Mouse (Mus musculus) spleen, postnatal 14 days (tissue): Measurements from ENCODE around the gene Celf2.
"Not testable (repeated sequence)": the region's sequence is repeated elsewhere in the genome, so short reads cannot be mapped to it uniquely, and the experiment has no call there.

Experiments used
- DNase-seq, 2 experiments: peaks; one replicate each; pipeline ENCODE4 v3.0.0; 2021 to 2022; ENCODE audit warnings: low spot score in 2 of 2

Celf2 gene

GRCm38 (mm10) chr2:7262668-7263067, 246.7 kb downstream of the Celf2 start:
- DNase-seq, result not testable (repeated sequence)

GRCm38 (mm10) chr2:7260186-7260585, 249.2 kb downstream of the Celf2 start:
- DNase-seq, result no peak

- no peak for DNase-seq
Measured at GRCm38 (mm10) chr2:7259616-7260015, 249.7 kb downstream of the Celf2 start.

- DNase-seq, result no peak
Measured at GRCm38 (mm10) chr2:7256023-7256422, 253.3 kb downstream of the Celf2 start.

- DNase-seq, result no peak
Measured at GRCm38 (mm10) chr2:7255386-7255785, 254.0 kb downstream of the Celf2 start.

- DNase-seq, result no peak
Measured at GRCm38 (mm10) chr2:7250314-7250713, 259.0 kb downstream of the Celf2 start.

- DNase-seq, result no peak
Measured at GRCm38 (mm10) chr2:7249002-7249401, 260.4 kb downstream of the Celf2 start.

- no peak for DNase-seq
Measured at GRCm38 (mm10) chr2:7245958-7246774, 263.2 kb downstream of the Celf2 start.

GRCm38 (mm10) chr2:7242139-7242538, 267.2 kb downstream of the Celf2 start:
- no peak for DNase-seq

- no peak for DNase-seq
Measured at GRCm38 (mm10) chr2:7241523-7241941, 267.8 kb downstream of the Celf2 start.

- DNase-seq, result no peak
Measured at GRCm38 (mm10) chr2:7237283-7237682, 272.1 kb downstream of the Celf2 start.

GRCm38 (mm10) chr2:7236452-7236851, 272.9 kb downstream of the Celf2 start:
- DNase-seq, result no peak

GRCm38 (mm10) chr2:7235059-7235741, 274.2 kb downstream of the Celf2 start:
- no peak for DNase-seq

GRCm38 (mm10) chr2:7234587-7234986, 274.8 kb downstream of the Celf2 start:
- no peak for DNase-seq

GRCm38 (mm10) chr2:7233411-7233810, 276.0 kb downstream of the Celf2 start:
- no peak for DNase-seq

- no peak for DNase-seq
Measured at GRCm38 (mm10) chr2:7226785-7227184, 282.6 kb downstream of the Celf2 start.

GRCm38 (mm10) chr2:7224346-7225071, 284.9 kb downstream of the Celf2 start:
- DNase-seq, result no peak

GRCm38 (mm10) chr2:7223538-7223937, 285.8 kb downstream of the Celf2 start:
- no peak for DNase-seq

- no peak for DNase-seq
Measured at GRCm38 (mm10) chr2:7222886-7223285, 286.5 kb downstream of the Celf2 start.

- no peak for DNase-seq
Measured at GRCm38 (mm10) chr2:7221856-7222255, 287.5 kb downstream of the Celf2 start.

- no peak for DNase-seq
Measured at GRCm38 (mm10) chr2:7218101-7218500, 291.3 kb downstream of the Celf2 start.

- DNase-seq, result no peak
Measured at GRCm38 (mm10) chr2:7207691-7208504, 301.5 kb downstream of the Celf2 start.
